Mouse (Mus musculus) testis, adult 2 months (tissue): ENCODE results near the gene Krt87.

Experiments used
- CTCF ChIP-seq: fragments of 200-500 bp; IDR thresholded peaks from 2 replicates; pipeline ENCODE4 v1.5.1; 2012; ENCODE audit warnings: low read depth, mild to moderate bottlenecking, inconsistent platforms, low read length, moderate library complexity; ENCODE audit not compliant: control insufficient read depth, insufficient read depth, insufficient replicate concordance
- POLR2A ChIP-seq: fragments of 200-500 bp; IDR thresholded peaks from 2 replicates; pipeline ENCODE4 v1.6.1; 2012; ENCODE audit warnings: low read depth, mild to moderate bottlenecking, inconsistent platforms, low read length, moderate library complexity; ENCODE audit not compliant: control insufficient read depth

DNA sequence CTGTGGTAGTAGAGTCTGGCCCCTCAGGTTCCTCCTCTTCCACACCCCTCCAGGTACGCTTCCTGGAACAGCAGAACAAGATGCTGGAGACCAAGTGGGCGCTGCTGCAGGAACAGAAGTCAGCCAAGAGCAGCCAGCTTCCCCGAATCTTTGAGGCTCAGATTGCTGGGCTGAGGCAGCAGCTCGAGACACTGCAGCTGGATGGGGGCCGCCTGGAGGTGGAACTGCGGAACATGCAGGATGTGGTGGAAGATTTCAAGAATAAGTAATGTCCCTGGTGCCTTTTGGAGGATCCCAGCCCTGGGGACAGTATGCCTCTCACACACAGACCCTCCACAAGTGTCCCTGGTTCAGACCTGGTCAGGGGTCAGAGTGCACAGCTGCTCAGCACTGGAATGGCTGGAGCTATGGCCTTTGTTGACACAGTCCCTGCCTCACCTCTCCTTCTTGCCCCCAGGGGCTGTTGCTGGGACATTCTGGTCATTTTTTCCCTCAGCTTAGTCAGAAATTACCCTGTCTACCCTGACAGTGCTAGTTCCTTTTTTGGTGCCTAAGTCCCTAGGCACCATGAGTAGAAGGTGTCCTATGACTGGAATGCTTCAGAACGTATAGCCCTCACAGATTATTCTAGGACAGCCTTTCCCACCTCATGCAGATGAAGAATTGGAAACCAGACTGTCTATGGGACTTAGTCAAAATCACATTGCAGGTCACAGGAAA is 24.5 kb downstream of the Krt87 start:
- TF ChIP-seq CTCF (no peak; the same call in 1 of the 2 replicates), POLR2A (no peak)
